Mouse (Mus musculus) intestine, embryonic 16.5 days (tissue): ENCODE measurements at regions not wholly inside any gene's neighbourhood (a gene's known extent, or its start where the extent isn't known, plus 50 kb on each side); places are given as distances from the start of the nearest gene placed in this dataset.

Experiments
- ATAC-seq: fragments of 200-750 bp; cut with Nextera tagmentation; 2 replicates; pipeline ENCODE4 v1.8.0; 2017; ENCODE audit warnings: moderate TSS enrichment, moderate library complexity
- H3K27ac ChIP-seq: fragments of 300-500 bp; sonication (generic); 2 replicates; pipeline ENCODE4 v1.5.1; 2014; ENCODE audit warnings: mild to moderate bottlenecking, low read length
- H3K27me3 ChIP-seq: fragments of 300-500 bp; sonication (generic); replicated peaks from 2 replicates; pipeline ENCODE4 v1.6.1; 2014; ENCODE audit warnings: low read length, control low read depth, mixed read lengths; ENCODE audit not compliant: control insufficient read depth, insufficient read depth
- H3K36me3 ChIP-seq: fragments of 300-500 bp; sonication (generic); 2 replicates; pipeline ENCODE4 v1.6.1; 2014; ENCODE audit warnings: low read length, control low read depth; ENCODE audit not compliant: control insufficient read depth, insufficient read depth
- H3K4me1 ChIP-seq: fragments of 300-500 bp; sonication (generic); 2 replicates; pipeline ENCODE4 v1.6.1; 2014; ENCODE audit warnings: low read length, control low read depth, mixed read lengths; ENCODE audit not compliant: control insufficient read depth, insufficient read depth
- H3K4me2 ChIP-seq: fragments of 300-500 bp; sonication (generic); 2 replicates; pipeline ENCODE4 v1.6.1; 2014; ENCODE audit warnings: low read depth, low read length, control low read depth
- H3K4me3 ChIP-seq: fragments of 300-500 bp; sonication (generic); 2 replicates; pipeline ENCODE4 v1.5.1; 2014; ENCODE audit warnings: mild to moderate bottlenecking, low read length
- H3K9ac ChIP-seq: fragments of 300-500 bp; sonication (generic); 2 replicates; pipeline ENCODE4 v1.6.1; 2014; ENCODE audit warnings: low read depth, low read length
- H3K9me3 ChIP-seq: fragments of 300-500 bp; sonication (generic); 2 replicates; pipeline ENCODE4 v1.6.1; 2016; ENCODE audit warnings: low read length, control low read depth; ENCODE audit not compliant: control insufficient read depth
- WGBS: fragments of 180-500 bp; shearing (Covaris S2); extraction: QIAGEN DNeasy Blood & Tissue Kit; methylation state at CpG from one replicate; pipeline ENCODE4 v1.1.7; 2014; 5-methylcytosine and 5-hydroxymethylcytosine counted together

DNA sequence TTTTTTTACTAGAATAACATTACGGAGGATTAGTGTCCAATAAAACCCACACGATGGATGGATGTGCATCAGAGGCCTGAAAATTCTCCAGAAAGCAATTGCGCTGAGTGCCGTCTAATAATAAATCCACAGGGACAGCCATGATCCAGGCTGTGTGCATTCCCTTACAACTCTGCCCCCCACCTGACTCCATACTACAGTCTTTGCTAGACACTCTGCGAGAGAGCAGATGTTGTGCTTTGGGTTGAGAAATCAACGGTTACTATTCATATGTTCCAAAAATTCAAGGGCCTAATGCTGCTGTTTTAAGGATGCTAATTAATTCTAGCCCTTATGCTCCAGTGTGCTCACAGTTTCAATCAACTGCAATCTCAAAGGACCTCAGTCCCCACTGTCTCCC, 251.2 kb upstream of the Noct start:
- no peak overlapping the region for H3K27ac ChIP-seq
- no peak overlapping the region for H3K4me2 ChIP-seq
- H3K9me3 ChIP-seq, result no peaks in the 10 kb centered on the region
- H3K4me1 ChIP-seq, result no peaks in the 10 kb centered on the region
- H3K4me3 ChIP-seq, result no peak overlapping the region
- no peak for ATAC-seq
- no peaks in the 10 kb centered on the region for H3K36me3 ChIP-seq
- no peaks in the 10 kb centered on the region for H3K27me3 ChIP-seq
- H3K9ac ChIP-seq, result no peak overlapping the region
- WGBS, result 69% methylated on average over 6 of the region's 6 CpGs

DNA sequence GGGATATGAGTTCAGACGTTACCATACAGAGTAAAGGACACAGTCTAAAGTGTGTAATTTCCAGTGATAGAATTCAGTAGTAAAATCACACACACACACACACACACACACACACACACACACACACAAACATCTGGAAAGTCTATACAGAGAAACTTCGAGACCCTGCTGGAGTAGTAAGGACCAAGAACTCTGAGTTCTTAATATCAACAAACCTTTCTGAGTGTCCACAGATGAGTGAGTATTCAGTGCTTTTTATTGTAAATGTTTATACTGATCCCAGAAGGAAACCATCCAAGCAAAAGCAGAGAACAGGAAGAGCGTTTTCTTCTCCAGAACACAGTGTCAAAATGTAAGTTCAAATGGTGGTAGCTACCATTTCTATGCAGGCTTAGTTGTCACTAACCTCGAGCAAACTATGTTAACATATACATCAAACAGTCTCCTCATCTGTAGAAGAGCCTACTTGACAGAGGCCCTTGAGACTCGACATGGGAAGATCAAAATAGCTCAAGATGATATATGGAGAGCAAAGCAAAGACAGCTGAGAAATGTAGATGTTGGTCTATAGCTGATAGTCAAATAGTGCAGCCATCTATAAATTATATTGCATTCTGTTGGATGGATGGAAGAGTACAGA, 248.0 kb upstream of the Noct start:
- Histone ChIP-seq H3K27ac (peak overlapping the region; percentile 17; the same call in 1 of the 2 replicates), H3K4me3 (no peak overlapping the region), H3K4me2 (no peak overlapping the region), H3K9me3 (no peaks in the 10 kb centered on the region), H3K27me3 (no peaks in the 10 kb centered on the region), H3K4me1 (no peaks in the 10 kb centered on the region), H3K36me3 (no peaks in the 10 kb centered on the region), H3K9ac (no peak overlapping the region)
- ATAC-seq, result peak; percentile 84
- WGBS, result 56% methylated on average over 5 of the region's 5 CpGs

DNA sequence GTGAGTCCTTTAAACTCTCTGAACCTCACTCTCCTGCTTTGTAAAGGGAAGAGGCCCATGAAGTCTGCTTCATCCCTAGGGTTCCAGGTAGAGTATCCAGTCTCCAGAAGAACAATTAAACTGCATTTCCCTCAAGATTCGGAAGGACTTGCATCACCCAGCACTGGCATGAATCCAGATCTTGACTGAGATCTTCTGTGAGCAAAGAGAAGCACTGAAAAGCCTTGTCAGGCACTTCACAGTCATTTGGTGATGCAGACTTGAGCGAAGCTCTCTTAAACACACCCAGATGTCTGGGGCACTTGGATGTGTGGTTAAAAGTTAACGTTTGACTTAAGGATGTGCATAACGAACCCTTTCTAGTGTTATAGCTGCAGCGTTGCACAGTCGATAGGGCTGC, 247.4 kb upstream of the Noct start:
- 47% methylated on average over 6 of the region's 6 CpGs for WGBS
- Histone ChIP-seq H3K36me3 (no peaks in the 10 kb centered on the region), H3K4me1 (no peaks in the 10 kb centered on the region), H3K4me3 (no peak overlapping the region), H3K27ac (peak overlapping the region; percentile 17; the same call in 1 of the 2 replicates), H3K9ac (no peak overlapping the region), H3K4me2 (no peak overlapping the region), H3K27me3 (no peaks in the 10 kb centered on the region), H3K9me3 (no peaks in the 10 kb centered on the region)
- no peak; the same call in 1 of the 2 replicates for ATAC-seq

DNA sequence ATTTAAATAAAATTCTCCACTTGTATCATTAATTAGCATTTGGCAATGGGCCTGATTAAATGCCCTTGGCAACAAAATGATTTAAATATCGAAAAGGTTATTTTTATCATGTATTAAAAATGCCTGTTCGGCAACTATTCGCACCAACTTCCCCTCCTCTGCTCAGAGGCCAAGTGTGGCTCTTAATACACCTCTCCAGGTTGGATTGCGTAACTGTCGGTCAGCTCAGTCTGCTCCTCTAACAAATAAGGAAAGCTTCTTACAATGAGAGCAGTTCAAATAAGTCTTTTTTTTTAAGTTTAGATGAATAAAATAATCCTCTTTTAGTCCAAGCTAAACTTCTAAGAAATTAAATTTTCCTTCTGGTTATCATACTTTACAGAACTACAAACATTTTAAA, 245.6 kb upstream of the Noct start:
- Histone ChIP-seq H3K9me3 (no peaks in the 10 kb centered on the region), H3K4me1 (no peaks in the 10 kb centered on the region), H3K27ac (no peak overlapping the region), H3K4me3 (no peak overlapping the region), H3K4me2 (no peak overlapping the region), H3K27me3 (no peaks in the 10 kb centered on the region), H3K36me3 (no peaks in the 10 kb centered on the region), H3K9ac (no peak overlapping the region)
- no peak for ATAC-seq
- WGBS, result 89% methylated on average over 5 of the region's 5 CpGs

DNA sequence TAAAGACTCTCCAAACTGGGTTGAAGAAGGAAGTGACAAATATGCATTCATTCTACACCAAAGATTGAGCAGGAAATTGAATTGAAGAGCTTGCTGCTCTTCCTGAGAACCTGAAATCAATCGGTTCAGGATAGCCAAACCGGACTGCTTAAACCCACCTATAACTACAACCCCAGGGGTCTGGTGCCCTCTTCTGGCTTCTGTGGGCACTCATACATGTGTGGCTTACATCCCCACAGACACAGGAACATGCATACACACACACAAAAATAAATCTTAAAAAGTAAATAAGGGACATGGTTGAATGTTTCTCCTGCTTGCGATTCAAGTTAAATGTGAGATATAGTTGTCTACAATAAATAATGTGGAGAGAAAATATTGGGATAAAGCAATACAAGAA, 244.7 kb upstream of the Noct start:
- H3K27ac ChIP-seq, result no peak overlapping the region
- H3K4me1 ChIP-seq, result no peaks in the 10 kb centered on the region
- H3K4me3 ChIP-seq, result no peak overlapping the region
- no peak for ATAC-seq
- no peaks in the 10 kb centered on the region for H3K9me3 ChIP-seq
- H3K27me3 ChIP-seq, result no peaks in the 10 kb centered on the region
- WGBS, result 85% methylated on average over 3 of the region's 3 CpGs
- H3K36me3 ChIP-seq, result no peaks in the 10 kb centered on the region
- no peak overlapping the region for H3K9ac ChIP-seq
- no peak overlapping the region for H3K4me2 ChIP-seq

DNA sequence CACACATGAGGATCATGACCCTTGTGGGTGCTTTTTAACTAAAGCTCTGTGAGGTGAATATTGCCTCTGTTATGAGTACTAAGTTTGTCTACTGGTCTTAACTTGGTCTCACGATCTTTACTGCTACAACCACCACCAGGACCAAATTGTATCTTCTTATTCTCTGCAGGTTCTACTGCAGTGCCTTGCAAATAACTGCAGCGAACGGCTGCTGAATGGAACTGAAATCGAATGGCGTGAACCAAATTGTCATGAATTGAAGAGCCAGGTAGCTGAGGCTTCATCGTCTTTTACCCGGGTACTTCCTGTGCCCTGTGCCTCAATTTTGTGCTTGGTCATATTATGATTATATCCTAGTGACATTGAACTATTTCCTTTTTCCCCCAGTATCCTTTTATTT, 242.5 kb upstream of the Noct start:
- Histone ChIP-seq H3K4me2 (no peak overlapping the region), H3K9ac (no peak overlapping the region), H3K36me3 (no peaks in the 10 kb centered on the region), H3K4me1 (no peaks in the 10 kb centered on the region), H3K4me3 (no peak overlapping the region), H3K27ac (no peak overlapping the region), H3K9me3 (no peaks in the 10 kb centered on the region), H3K27me3 (no peaks in the 10 kb centered on the region)
- 92% methylated on average over 7 of the region's 7 CpGs for WGBS
- no peak for ATAC-seq

DNA sequence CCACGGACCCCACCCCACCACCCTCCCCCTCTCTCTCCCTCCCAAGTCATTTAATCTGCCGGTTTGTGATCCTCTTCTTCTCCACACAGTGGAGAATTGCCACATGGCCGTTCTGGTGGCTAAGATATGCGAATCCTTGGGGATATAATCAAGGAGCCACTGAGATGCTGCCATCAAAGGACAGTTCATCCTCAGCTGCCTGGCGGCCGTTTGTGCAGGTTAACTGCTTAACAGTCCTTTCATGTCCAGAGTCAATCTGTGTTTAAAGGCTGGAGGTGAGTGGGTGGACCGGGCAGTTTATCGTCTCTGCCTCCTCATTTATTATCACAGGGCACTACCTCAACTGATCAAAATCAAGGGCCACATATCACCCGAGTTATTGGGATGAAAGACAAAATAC, 241.6 kb upstream of the Noct start:
- Histone ChIP-seq H3K9ac (no peak overlapping the region), H3K4me1 (no peaks in the 10 kb centered on the region), H3K4me3 (no peak overlapping the region), H3K4me2 (no peak overlapping the region), H3K27ac (no peak overlapping the region), H3K27me3 (no peaks in the 10 kb centered on the region), H3K9me3 (no peaks in the 10 kb centered on the region), H3K36me3 (no peaks in the 10 kb centered on the region)
- ATAC-seq, result no peak
- 26% methylated on average over 9 of the region's 9 CpGs for WGBS

DNA sequence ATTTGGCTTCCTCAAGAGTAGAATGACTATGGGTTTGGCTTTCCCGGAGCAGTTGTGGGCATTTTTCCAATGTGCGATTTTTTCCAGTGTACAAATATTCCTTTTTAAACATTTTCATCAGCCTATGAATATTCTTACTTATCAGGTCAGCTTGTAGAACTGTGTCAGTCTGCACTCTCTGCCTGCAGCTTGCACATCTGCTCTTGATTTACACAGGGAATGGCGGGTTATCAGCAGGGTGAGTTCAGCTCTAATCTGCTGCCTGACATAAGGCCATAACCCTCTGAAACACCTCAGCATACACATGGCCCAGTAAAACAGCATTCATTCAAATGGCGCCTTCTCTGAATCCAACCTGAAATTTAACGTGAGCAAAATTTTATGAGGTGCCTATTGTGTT, 241.1 kb upstream of the Noct start:
- no peaks in the 10 kb centered on the region for H3K4me1 ChIP-seq
- no peak overlapping the region for H3K27ac ChIP-seq
- H3K27me3 ChIP-seq, result no peaks in the 10 kb centered on the region
- no peak for ATAC-seq
- H3K36me3 ChIP-seq, result no peaks in the 10 kb centered on the region
- no peak overlapping the region for H3K4me2 ChIP-seq
- no peak overlapping the region for H3K4me3 ChIP-seq
- 49% methylated on average over 5 of the region's 5 CpGs for WGBS
- H3K9me3 ChIP-seq, result no peaks in the 10 kb centered on the region
- H3K9ac ChIP-seq, result no peak overlapping the region

DNA sequence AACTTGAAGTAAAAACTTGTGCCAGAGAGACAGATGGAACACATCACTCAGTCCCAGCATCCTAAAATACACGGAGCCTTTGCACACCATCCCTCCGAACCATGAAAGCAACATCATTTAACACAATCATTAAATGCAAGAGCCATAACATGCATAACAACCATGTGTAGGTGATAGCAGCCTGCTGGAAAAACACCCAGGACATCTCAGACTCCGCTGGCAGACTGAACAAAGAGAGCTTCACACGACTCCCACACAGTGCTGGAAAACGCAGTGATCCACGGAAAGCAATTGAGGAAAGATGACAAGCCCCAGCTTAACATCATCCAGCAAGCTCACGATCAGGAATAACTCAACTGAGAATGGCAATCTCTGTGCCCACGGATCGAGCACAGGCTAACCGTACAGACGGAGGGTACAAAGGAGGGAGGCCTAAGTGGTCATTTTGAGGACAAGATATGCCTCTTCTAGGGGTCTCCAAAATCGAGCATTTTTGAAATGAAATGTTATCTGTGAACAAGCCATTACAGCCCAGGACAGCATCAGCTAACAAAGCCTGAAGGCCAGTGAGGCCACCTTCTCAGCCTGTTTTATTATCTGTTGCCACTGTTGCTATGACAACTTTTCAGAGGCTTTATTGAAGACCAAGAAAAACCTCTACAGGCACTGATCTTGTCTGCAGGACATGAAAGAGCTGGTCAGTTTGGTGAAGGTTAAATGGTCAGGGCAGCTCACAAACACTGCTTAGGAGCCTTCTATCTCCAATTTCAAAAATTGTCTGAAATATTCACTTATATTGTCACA, 240.1 kb upstream of the Noct start:
- WGBS, result 57% methylated on average over 12 of the region's 12 CpGs
- ATAC-seq, result no peak

More for the DNA sequence above, 240.1 kb upstream of the Noct start:
- H3K9ac ChIP-seq, result no peak overlapping the region
- H3K36me3 ChIP-seq, result no peaks in the 10 kb centered on the region
- H3K4me1 ChIP-seq, result no peaks in the 10 kb centered on the region
- no peak overlapping the region for H3K4me3 ChIP-seq
- no peaks in the 10 kb centered on the region for H3K27me3 ChIP-seq
- no peak overlapping the region for H3K27ac ChIP-seq
- H3K9me3 ChIP-seq, result no peaks in the 10 kb centered on the region
- H3K4me2 ChIP-seq, result no peak overlapping the region
